Mouse (Mus musculus): Measurements from ENCODE around the gene Cops2. TPM values are rescaled to one million over a fixed set of nuclear protein-coding genes. Genes with fewer than 3 reads are reported as not detected.

Gene Cops2
- polyA plus RNA-seq, 1 experiment from 2014 or later, result 71.4 TPM

DNA sequence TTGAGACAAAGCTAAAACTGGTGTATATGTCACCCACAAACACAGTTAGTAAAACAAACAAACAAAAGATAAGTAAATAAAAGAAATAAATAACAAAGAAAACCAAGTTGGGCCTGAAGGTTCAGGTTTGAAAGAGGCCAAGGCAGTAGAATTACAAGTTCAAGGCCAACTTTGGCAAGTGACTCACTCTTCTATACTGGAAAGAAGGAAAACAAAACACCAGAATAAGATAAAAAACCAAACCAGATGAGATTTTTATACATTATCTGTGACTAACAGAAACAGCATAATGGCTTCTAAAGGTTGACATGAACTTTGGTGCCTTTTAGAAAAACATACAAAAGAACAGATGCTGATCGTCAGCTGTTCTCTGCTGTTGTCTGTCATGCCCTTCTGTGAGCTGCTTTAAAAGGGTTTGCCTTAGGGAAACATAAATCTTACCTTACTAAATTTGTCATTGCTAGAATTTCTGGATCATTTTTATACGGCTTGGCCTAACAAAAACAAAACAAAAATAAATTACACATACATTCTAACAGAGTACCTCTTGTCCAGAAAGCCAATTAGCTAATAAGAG lies 20.1 kb downstream of the Cops2 start:
- no peak for ATAC-seq (ENCODE audit: low read depth)
- H3K36me3 ChIP-seq (ENCODE audit: control insufficient read depth, insufficient read depth, low read length), result peaks cover 48% of the 10 kb centered on the region

DNA sequence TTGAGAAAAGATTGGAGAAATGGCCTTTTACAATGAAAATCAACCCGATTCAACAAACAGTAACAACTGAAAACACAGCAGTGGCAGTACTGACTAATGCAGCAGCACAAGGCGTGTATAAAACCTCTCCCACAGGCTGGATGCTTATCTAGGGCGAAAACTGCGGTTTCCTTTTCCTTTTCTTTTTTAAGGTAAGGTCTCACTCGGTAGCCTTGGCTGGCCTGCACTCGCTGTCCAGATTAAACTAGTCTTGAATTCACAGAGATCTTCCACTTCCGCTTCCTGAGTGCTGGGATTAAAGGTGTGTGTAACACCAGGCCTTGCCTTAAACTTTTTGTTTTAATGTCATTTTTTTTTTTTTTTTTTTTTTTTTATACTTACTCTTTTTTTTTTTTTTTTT lies 20.8 kb downstream of the Cops2 start:
- Histone ChIP-seq H3K9ac (replicated peaks; ENCODE audit: low read depth, low read length) (no peak overlapping the region), H3K4me3 (ENCODE audit: low read depth, low read length) (no peak overlapping the region), H3K27ac (ENCODE audit: low read depth, low read length) (no peak overlapping the region), H3K9me3 (ENCODE audit: control insufficient read depth, low read length) (no peaks in the 10 kb centered on the region), H3K27me3 (ENCODE audit: control insufficient read depth, insufficient read depth, low read length) (no peaks in the 10 kb centered on the region), H3K4me2 (ENCODE audit: low read depth, low read length) (no peak overlapping the region), H3K36me3 (ENCODE audit: control insufficient read depth, insufficient read depth, low read length) (peaks cover 49% of the 10 kb centered on the region), H3K4me1 (ENCODE audit: control insufficient read depth, insufficient read depth, low read length) (no peaks in the 10 kb centered on the region)
- no peak for ATAC-seq (ENCODE audit: low read depth)
- 93% methylated on average over 7 of the region's 7 CpGs for WGBS

More for the DNA sequence above, 20.1 kb downstream of the Cops2 start:
- Histone ChIP-seq H3K27ac (ENCODE audit: low read depth, low read length) (no peak overlapping the region), H3K4me3 (ENCODE audit: low read depth, low read length) (no peak overlapping the region), H3K9me3 (ENCODE audit: control insufficient read depth, low read length) (no peaks in the 10 kb centered on the region), H3K4me2 (ENCODE audit: low read depth, low read length) (no peak overlapping the region), H3K9ac (replicated peaks; ENCODE audit: low read depth, low read length) (no peak overlapping the region), H3K4me1 (ENCODE audit: control insufficient read depth, insufficient read depth, low read length) (no peaks in the 10 kb centered on the region), H3K27me3 (ENCODE audit: control insufficient read depth, insufficient read depth, low read length) (no peaks in the 10 kb centered on the region)
- WGBS, result 20% methylated on average over 2 of the region's 2 CpGs

DNA sequence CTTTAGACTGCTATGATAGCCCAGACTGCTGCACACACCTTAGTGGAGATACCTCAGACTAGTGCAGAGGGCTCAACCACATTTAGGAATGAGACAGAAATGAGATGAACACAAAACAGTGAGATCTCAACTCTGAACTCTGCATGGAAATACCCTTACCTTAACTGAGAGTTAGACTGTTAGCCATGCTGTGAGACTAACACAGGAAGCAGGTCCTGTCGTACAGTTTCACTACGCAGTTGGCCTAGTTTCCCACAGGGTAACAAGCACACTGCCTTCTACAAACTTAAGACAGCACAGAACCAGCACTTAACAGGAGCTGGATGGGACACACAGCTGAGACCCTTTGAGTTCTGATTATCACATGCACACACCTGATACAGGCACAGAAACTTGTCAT lies 29.0 kb downstream of the Cops2 start:
- Histone ChIP-seq H3K27ac (ENCODE audit: low read depth, low read length) (no peak overlapping the region), H3K36me3 (ENCODE audit: control insufficient read depth, insufficient read depth, low read length) (peaks cover 37% of the 10 kb centered on the region), H3K4me1 (ENCODE audit: control insufficient read depth, insufficient read depth, low read length) (no peaks in the 10 kb centered on the region), H3K4me2 (ENCODE audit: low read depth, low read length) (no peak overlapping the region), H3K9me3 (ENCODE audit: control insufficient read depth, low read length) (no peaks in the 10 kb centered on the region), H3K4me3 (ENCODE audit: low read depth, low read length) (no peak overlapping the region), H3K9ac (replicated peaks; ENCODE audit: low read depth, low read length) (no peak overlapping the region), H3K27me3 (ENCODE audit: control insufficient read depth, insufficient read depth, low read length) (no peaks in the 10 kb centered on the region)
- no peak for ATAC-seq (ENCODE audit: low read depth)
- 95% methylated on average over 2 of the region's 2 CpGs for WGBS

DNA sequence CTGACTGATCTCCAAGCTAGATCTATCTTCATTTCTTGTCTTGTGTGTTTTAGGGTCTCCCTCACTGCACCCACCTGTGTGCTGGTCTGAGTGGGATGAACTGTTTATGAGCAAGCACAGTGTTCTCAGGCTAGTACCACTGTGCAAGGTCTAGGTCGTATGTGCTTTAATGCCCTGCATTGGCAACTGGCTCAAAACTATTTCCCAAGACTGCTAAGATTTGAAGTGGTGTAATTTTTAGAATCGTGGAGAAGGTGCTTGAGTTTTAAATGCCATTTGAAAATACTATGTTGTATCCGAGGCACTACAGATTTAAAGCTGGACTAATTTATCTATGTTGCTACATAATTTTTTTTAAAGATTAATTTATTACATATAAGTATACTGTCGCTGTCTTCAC lies 31.0 kb downstream of the Cops2 start:
- H3K9me3 ChIP-seq (ENCODE audit: control insufficient read depth, low read length), result no peaks in the 10 kb centered on the region

DNA sequence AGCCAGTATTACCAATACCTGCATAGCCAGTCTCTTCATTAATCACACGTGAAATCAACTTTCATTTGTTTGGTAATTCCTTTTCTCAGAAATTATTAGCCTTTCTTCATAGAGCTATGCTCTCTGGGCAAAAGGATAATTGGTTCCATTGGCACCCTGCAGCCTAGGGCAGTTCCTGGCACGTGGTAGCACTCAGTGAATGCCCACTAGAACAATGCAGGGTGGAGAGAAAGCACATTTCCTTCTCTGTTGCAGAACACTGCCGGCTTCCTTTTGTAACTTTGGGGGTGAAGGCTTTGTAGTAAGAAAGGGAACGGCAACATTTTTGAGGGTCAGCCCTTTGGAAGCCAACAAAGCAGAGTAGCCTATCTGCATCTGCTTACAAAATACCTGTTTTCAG lies 32.7 kb downstream of the Cops2 start:
- Histone ChIP-seq H3K27me3 (ENCODE audit: control insufficient read depth, insufficient read depth, low read length) (no peaks in the 10 kb centered on the region), H3K9ac (replicated peaks; ENCODE audit: low read depth, low read length) (no peak overlapping the region), H3K9me3 (ENCODE audit: control insufficient read depth, low read length) (no peaks in the 10 kb centered on the region), H3K4me3 (ENCODE audit: low read depth, low read length) (no peak overlapping the region), H3K4me1 (ENCODE audit: control insufficient read depth, insufficient read depth, low read length) (no peaks in the 10 kb centered on the region), H3K4me2 (ENCODE audit: low read depth, low read length) (no peak overlapping the region), H3K27ac (ENCODE audit: low read depth, low read length) (no peak overlapping the region), H3K36me3 (ENCODE audit: control insufficient read depth, insufficient read depth, low read length) (peaks cover 7% of the 10 kb centered on the region)
- ATAC-seq (ENCODE audit: low read depth), result no peak
- WGBS, result 36% methylated on average over 4 of the region's 4 CpGs

More for the DNA sequence above, 31.0 kb downstream of the Cops2 start:
- Histone ChIP-seq H3K9ac (replicated peaks; ENCODE audit: low read depth, low read length) (no peak overlapping the region), H3K27me3 (ENCODE audit: control insufficient read depth, insufficient read depth, low read length) (no peaks in the 10 kb centered on the region), H3K4me2 (ENCODE audit: low read depth, low read length) (no peak overlapping the region), H3K4me1 (ENCODE audit: control insufficient read depth, insufficient read depth, low read length) (no peaks in the 10 kb centered on the region), H3K27ac (ENCODE audit: low read depth, low read length) (no peak overlapping the region), H3K36me3 (ENCODE audit: control insufficient read depth, insufficient read depth, low read length) (peaks cover 22% of the 10 kb centered on the region), H3K4me3 (ENCODE audit: low read depth, low read length) (no peak overlapping the region)
- WGBS, result 93% methylated on average over 4 of the region's 4 CpGs
- ATAC-seq (ENCODE audit: low read depth), result no peak; the same call in 1 of the 2 replicates

DNA sequence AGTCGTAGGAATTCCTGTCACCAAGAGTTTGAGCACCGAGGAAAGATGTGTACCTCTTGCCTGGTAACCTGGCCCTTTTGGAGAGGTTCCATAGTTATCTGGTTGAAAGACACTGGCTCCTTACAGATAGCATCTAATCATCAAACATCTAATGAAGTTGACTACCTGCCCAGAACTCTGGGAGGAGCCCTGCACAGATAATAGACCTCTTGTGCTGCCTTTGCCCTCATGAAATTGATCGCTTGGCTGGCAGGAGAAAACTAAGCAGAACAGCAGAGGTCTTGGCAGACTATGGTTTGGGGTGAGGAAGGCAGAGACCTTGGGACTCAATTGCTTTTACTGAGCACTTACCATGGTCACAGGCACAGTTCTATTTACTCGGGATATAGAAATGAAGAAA lies 38.5 kb downstream of the Cops2 start:
- Histone ChIP-seq H3K4me3 (ENCODE audit: low read depth, low read length) (no peak overlapping the region), H3K9ac (replicated peaks; ENCODE audit: low read depth, low read length) (no peak overlapping the region), H3K4me1 (ENCODE audit: control insufficient read depth, insufficient read depth, low read length) (no peaks in the 10 kb centered on the region), H3K27me3 (ENCODE audit: control insufficient read depth, insufficient read depth, low read length) (no peaks in the 10 kb centered on the region), H3K9me3 (ENCODE audit: control insufficient read depth, low read length) (no peaks in the 10 kb centered on the region), H3K4me2 (ENCODE audit: low read depth, low read length) (no peak overlapping the region), H3K27ac (ENCODE audit: low read depth, low read length) (no peak overlapping the region), H3K36me3 (ENCODE audit: control insufficient read depth, insufficient read depth, low read length) (no peaks in the 10 kb centered on the region)
- ATAC-seq (ENCODE audit: low read depth), result no peak
- WGBS, result 93% methylated on average over 4 of the region's 4 CpGs

DNA sequence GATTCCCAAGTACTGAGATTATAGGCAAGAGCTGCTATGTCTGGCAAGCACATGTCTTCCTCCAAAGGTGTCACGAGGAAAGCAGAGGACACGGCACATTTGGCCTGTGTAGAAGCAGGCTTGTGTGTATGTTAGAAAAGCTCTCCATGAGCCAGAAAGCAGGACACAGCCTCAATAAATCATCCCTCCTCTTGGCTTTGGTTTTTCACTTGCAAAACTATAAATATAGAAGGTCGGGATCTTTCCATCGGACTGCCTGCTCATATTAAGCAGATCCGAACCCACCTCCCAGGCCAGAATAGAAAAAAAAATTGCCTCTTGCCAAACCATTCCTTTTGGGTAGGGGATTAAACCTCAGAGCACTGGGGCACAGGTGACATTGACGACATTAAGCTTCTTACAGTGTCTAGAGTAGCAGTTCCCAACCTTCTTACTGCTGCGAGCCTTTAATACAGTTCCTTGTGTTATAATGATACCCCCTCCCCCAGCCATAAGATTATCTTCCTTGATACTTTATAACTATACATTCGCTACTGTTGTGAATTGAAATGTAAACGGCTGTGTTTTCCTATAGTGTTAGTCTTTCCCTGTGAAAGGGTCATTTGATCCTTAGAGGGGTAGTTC lies 44.9 kb downstream of the Cops2 start:
- Histone ChIP-seq H3K9me3 (ENCODE audit: control insufficient read depth, low read length) (no peaks in the 10 kb centered on the region), H3K36me3 (ENCODE audit: control insufficient read depth, insufficient read depth, low read length) (no peaks in the 10 kb centered on the region), H3K4me3 (ENCODE audit: low read depth, low read length) (no peak overlapping the region), H3K4me1 (ENCODE audit: control insufficient read depth, insufficient read depth, low read length) (no peaks in the 10 kb centered on the region), H3K27ac (ENCODE audit: low read depth, low read length) (no peak overlapping the region), H3K9ac (replicated peaks; ENCODE audit: low read depth, low read length) (no peak overlapping the region), H3K4me2 (ENCODE audit: low read depth, low read length) (no peak overlapping the region), H3K27me3 (ENCODE audit: control insufficient read depth, insufficient read depth, low read length) (no peaks in the 10 kb centered on the region)
- ATAC-seq (ENCODE audit: low read depth), result no peak
- WGBS, result 76% methylated on average over 9 of the region's 9 CpGs

DNA sequence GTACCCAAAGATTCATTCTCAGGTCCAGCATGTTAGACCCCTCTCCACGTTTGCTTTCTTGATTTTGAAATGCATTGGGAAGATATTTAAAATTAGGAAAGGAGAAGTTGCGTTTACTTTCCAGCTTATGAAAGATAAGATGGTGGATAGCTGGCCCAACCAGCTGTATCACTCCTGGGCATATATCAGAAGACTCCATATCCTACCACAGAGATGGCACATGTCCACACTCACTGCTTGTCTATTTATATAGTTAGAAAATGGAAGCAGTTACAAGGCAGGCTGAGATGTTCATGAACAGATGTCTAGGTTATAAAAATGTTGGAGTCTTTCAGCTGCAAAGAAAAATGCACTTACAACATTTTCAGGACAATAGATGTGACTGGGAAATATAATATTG lies 47.6 kb downstream of the Cops2 start:
- H3K9me3 ChIP-seq (ENCODE audit: control insufficient read depth, low read length), result no peaks in the 10 kb centered on the region
- H3K4me2 ChIP-seq (ENCODE audit: low read depth, low read length), result no peak overlapping the region
- H3K36me3 ChIP-seq (ENCODE audit: control insufficient read depth, insufficient read depth, low read length), result no peaks in the 10 kb centered on the region
- H3K9ac ChIP-seq (replicated peaks; ENCODE audit: low read depth, low read length), result no peak overlapping the region
- H3K27me3 ChIP-seq (ENCODE audit: control insufficient read depth, insufficient read depth, low read length), result no peaks in the 10 kb centered on the region
- WGBS, result 82% methylated on average over 2 of the region's 2 CpGs
- ATAC-seq (ENCODE audit: low read depth), result no peak
- H3K4me3 ChIP-seq (ENCODE audit: low read depth, low read length), result no peak overlapping the region
- no peaks in the 10 kb centered on the region for H3K4me1 ChIP-seq (ENCODE audit: control insufficient read depth, insufficient read depth, low read length)
- H3K27ac ChIP-seq (ENCODE audit: low read depth, low read length), result no peak overlapping the region

DNA sequence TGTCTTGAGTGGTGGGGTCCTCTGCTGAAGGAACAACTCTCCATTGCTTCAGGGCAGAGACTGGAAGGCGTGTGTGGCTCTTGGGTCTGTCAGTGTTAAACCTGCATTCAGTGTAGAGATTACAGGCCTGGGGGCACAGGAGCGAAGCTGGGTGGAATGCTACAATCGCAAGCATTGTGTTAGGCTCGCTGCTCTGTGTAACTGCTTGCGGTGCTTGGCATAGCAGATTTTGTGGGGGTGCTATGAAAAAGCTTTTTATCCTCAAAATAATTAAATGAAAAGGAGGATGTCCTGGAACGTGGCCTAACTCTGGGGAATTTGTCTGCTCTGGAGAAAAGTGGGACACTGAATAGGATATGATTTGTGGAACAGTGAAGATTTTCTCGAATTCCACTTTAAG lies 49.4 kb downstream of the Cops2 start:
- Histone ChIP-seq H3K27me3 (ENCODE audit: control insufficient read depth, insufficient read depth, low read length) (no peaks in the 10 kb centered on the region), H3K4me3 (ENCODE audit: low read depth, low read length) (no peak overlapping the region), H3K4me1 (ENCODE audit: control insufficient read depth, insufficient read depth, low read length) (no peaks in the 10 kb centered on the region), H3K27ac (ENCODE audit: low read depth, low read length) (no peak overlapping the region), H3K4me2 (ENCODE audit: low read depth, low read length) (no peak overlapping the region), H3K36me3 (ENCODE audit: control insufficient read depth, insufficient read depth, low read length) (no peaks in the 10 kb centered on the region), H3K9me3 (ENCODE audit: control insufficient read depth, low read length) (no peaks in the 10 kb centered on the region), H3K9ac (replicated peaks; ENCODE audit: low read depth, low read length) (no peak overlapping the region)
- 73% methylated on average over 7 of the region's 7 CpGs for WGBS
- ATAC-seq (ENCODE audit: low read depth), result no peak
